Mouse (Mus musculus): ENCODE measurements at regions not wholly inside any gene's neighbourhood (a gene's known extent, or its start where the extent isn't known, plus 50 kb on each side); places are given as distances from the start of the nearest gene placed in this dataset.

GRCm38 (mm10) chr3:78412669-78413419 lies 873.5 kb downstream of the Rapgef2 start:
- no peak for DNase-seq (ENCODE audit: low spot score in 2 of 2)

GRCm38 (mm10) chr3:78411395-78411794 lies 874.9 kb downstream of the Rapgef2 start:
- DNase-seq (ENCODE audit: low spot score in 2 of 2), result no peak

- DNase-seq (ENCODE audit: low spot score in 2 of 2), result no peak
Observed at GRCm38 (mm10) chr3:78409237-78409636, 877.1 kb downstream of the Rapgef2 start.

GRCm38 (mm10) chr3:78405760-78406467 lies 880.4 kb downstream of the Rapgef2 start:
- DNase-seq (ENCODE audit: low spot score in 2 of 2), result no peak

- DNase-seq (ENCODE audit: low spot score in 2 of 2), result peak; percentile 16 to 39
Observed at GRCm38 (mm10) chr3:78358377-78358776, 927.9 kb downstream of the Rapgef2 start.

- no peak for DNase-seq (ENCODE audit: low spot score in 2 of 2)
Observed at GRCm38 (mm10) chr3:78339891-78340290, 946.4 kb downstream of the Rapgef2 start.

GRCm38 (mm10) chr3:78311630-78312406 lies 974.5 kb downstream of the Rapgef2 start:
- no peak for DNase-seq (ENCODE audit: low spot score in 2 of 2)

GRCm38 (mm10) chr3:78300506-78300905 lies 985.8 kb downstream of the Rapgef2 start:
- DNase-seq (ENCODE audit: low spot score in 2 of 2), result no peak

GRCm38 (mm10) chr3:78291894-78292293 lies 994.4 kb downstream of the Rapgef2 start:
- DNase-seq (ENCODE audit: low spot score in 2 of 2), result no peak

GRCm38 (mm10) chr3:78284071-78284470 lies 1002.2 kb downstream of the Rapgef2 start:
- DNase-seq (ENCODE audit: low spot score in 2 of 2), result no peak

GRCm38 (mm10) chr3:78236920-78237319 lies 1049.4 kb downstream of the Rapgef2 start:
- no peak for DNase-seq (ENCODE audit: low spot score in 2 of 2)

GRCm38 (mm10) chr3:78209729-78210128 lies 1076.6 kb downstream of the Rapgef2 start:
- DNase-seq (ENCODE audit: low spot score in 2 of 2), result no peak

- DNase-seq (ENCODE audit: low spot score in 2 of 2), result no peak
Observed at GRCm38 (mm10) chr3:78162601-78163000, 1123.7 kb downstream of the Rapgef2 start.

- peak; percentile 14 to 16 for DNase-seq (ENCODE audit: low spot score in 2 of 2)
Observed at GRCm38 (mm10) chr3:78158450-78158849, 1127.9 kb downstream of the Rapgef2 start.
